Mouse (Mus musculus): ENCODE data around the gene Tenm2. TPM values are rescaled to one million over a fixed set of nuclear protein-coding genes. Genes with fewer than 3 reads are reported as not detected.

Tenm2 gene
- polyA plus RNA-seq, 1 experiment from 2014 or later: 1.8 TPM

DNA sequence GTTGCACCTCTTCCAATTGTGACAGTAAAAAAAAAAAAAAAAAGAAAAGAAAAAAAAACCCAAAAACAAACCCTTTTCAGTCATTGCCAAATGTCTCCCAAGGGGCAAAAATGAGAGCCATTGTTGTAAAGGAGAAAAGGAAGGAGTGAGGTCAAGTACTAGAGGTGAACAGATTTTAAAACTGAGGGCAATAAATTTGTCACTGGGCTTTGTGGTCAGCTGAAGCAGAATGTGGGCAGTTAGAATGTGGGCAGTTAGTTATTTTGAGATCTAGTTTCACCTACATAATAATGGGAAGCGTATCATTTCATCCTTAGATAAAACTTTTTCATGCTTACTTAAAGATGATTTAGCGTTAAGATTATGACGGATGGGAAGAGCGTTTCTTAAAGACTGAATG lies 1016.2 kb downstream of the Tenm2 start:
- Histone ChIP-seq H3K27ac (no peak overlapping the region), H3K4me1 (peaks cover 43% of the 10 kb centered on the region), H3K36me3 (replicated peaks) (no peaks in the 10 kb centered on the region), H3K27me3 (ENCODE audit: poor library complexity, severe bottlenecking) (peaks cover 45% of the 10 kb centered on the region), H3K9me3 (no peaks in the 10 kb centered on the region), H3K4me3 (no peak overlapping the region)
- WGBS: 84% methylated on average over 4 of the region's 4 CpGs
- no peak for DNase-seq (ENCODE audit: extremely low spot score, low spot score)

DNA sequence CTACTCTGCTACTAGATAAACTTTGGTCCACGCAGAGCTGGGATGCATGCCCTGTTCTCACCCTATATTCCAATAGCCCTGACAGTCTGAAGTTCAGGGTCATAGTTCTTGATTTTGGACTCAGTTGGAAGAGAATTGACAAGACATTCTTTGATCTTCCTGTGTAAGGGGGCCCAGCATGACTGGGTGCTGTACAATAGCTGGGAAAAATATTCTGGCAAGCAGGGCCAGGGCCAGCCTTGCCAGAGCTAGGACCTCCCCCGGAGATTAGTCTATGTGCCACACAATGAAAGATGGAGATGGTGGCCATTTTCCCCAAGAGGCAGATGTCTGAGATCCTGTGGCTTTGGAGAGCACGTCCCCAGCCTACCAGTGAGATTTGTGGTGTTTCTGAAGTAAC lies 1021.2 kb downstream of the Tenm2 start:
- H3K27me3 ChIP-seq (ENCODE audit: poor library complexity, severe bottlenecking): peaks cover 5% of the 10 kb centered on the region; the same call in 1 of the 2 replicates
- H3K4me1 ChIP-seq: no peaks in the 10 kb centered on the region; the same call in 1 of the 2 replicates
- H3K9me3 ChIP-seq: no peaks in the 10 kb centered on the region
- no peaks in the 10 kb centered on the region for H3K36me3 ChIP-seq (replicated peaks)
- no peak for DNase-seq (ENCODE audit: extremely low spot score, low spot score)
- WGBS: 89% methylated on average over 3 of the region's 3 CpGs
- no peak overlapping the region for H3K27ac ChIP-seq
- H3K4me3 ChIP-seq: no peak overlapping the region

- Histone ChIP-seq H3K27ac (no peak overlapping the region), H3K4me1 (no peaks in the 10 kb centered on the region), H3K36me3 (replicated peaks) (no peaks in the 10 kb centered on the region), H3K4me3 (no peak overlapping the region), H3K27me3 (ENCODE audit: poor library complexity, severe bottlenecking) (no peaks in the 10 kb centered on the region), H3K9me3 (no peaks in the 10 kb centered on the region)
- DNase-seq (ENCODE audit: extremely low spot score, low spot score): no peak
- 81% methylated on average over 6 of the region's 6 CpGs for WGBS
Observed at GRCm38 (mm10) chr11:36204381-36204780, 1031.4 kb downstream of the Tenm2 start.

- H3K9me3 ChIP-seq: no peaks in the 10 kb centered on the region
- H3K4me3 ChIP-seq: no peak overlapping the region
- no peak overlapping the region for H3K27ac ChIP-seq
- no peaks in the 10 kb centered on the region for H3K4me1 ChIP-seq
- no peaks in the 10 kb centered on the region for H3K36me3 ChIP-seq (replicated peaks)
- H3K27me3 ChIP-seq (ENCODE audit: poor library complexity, severe bottlenecking): no peaks in the 10 kb centered on the region
- 80% methylated on average over 1 of the region's 1 CpGs for WGBS
- no peak for DNase-seq (ENCODE audit: extremely low spot score, low spot score)
Observed at GRCm38 (mm10) chr11:36203896-36204295, 1031.9 kb downstream of the Tenm2 start.

DNA sequence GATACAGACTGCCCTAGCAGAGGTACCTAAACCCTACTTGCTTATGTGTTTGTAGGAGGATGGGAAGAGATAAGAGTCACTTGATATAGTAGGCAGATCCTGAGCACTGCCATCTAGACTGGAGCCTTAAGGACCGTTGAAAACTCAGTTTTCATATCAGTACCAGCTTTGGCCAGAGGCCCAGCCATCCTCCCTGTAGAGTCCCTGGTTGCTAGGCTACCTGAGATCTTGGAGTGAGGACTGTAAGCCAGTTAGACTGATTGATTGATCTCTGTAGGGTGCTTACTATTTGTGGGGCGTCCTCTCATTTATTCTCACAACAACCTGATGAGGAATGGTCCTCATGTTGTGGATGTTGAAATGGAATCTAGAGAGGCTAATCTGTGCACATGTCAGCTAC lies 1041.4 kb downstream of the Tenm2 start:
- H3K9me3 ChIP-seq: 0 out of 2 replicates have a peak, but pooled peaks cover 5% of the 10 kb centered on the region
- no peak for DNase-seq (ENCODE audit: extremely low spot score, low spot score)
- no peak overlapping the region for H3K4me3 ChIP-seq
- no peaks in the 10 kb centered on the region for H3K27me3 ChIP-seq (ENCODE audit: poor library complexity, severe bottlenecking)
- H3K27ac ChIP-seq: no peak overlapping the region
- no peaks in the 10 kb centered on the region for H3K36me3 ChIP-seq (replicated peaks)
- WGBS: 79% methylated on average over 2 of the region's 2 CpGs
- H3K4me1 ChIP-seq: no peaks in the 10 kb centered on the region

- Histone ChIP-seq H3K27ac (no peak overlapping the region), H3K4me1 (peaks cover 7% of the 10 kb centered on the region), H3K9me3 (no peaks in the 10 kb centered on the region; the same call in 1 of the 2 replicates), H3K4me3 (no peak overlapping the region), H3K27me3 (ENCODE audit: poor library complexity, severe bottlenecking) (no peaks in the 10 kb centered on the region), H3K36me3 (replicated peaks) (no peaks in the 10 kb centered on the region)
- peak; percentile 8 for DNase-seq (ENCODE audit: extremely low spot score, low spot score)
- 88% methylated on average over 7 of the region's 7 CpGs for WGBS
Observed at GRCm38 (mm10) chr11:36176106-36176505, 1059.7 kb downstream of the Tenm2 start.

GRCm38 (mm10) chr11:36173076-36173690 lies 1062.6 kb downstream of the Tenm2 start:
- Histone ChIP-seq H3K4me1 (peaks cover 7% of the 10 kb centered on the region), H3K4me3 (no peak overlapping the region), H3K36me3 (replicated peaks) (no peaks in the 10 kb centered on the region), H3K9me3 (no peaks in the 10 kb centered on the region; the same call in 1 of the 2 replicates), H3K27me3 (ENCODE audit: poor library complexity, severe bottlenecking) (no peaks in the 10 kb centered on the region), H3K27ac (no peak overlapping the region)
- WGBS: 86% methylated on average over 11 of the region's 11 CpGs
- DNase-seq (ENCODE audit: extremely low spot score, low spot score): peak; percentile 10

DNA sequence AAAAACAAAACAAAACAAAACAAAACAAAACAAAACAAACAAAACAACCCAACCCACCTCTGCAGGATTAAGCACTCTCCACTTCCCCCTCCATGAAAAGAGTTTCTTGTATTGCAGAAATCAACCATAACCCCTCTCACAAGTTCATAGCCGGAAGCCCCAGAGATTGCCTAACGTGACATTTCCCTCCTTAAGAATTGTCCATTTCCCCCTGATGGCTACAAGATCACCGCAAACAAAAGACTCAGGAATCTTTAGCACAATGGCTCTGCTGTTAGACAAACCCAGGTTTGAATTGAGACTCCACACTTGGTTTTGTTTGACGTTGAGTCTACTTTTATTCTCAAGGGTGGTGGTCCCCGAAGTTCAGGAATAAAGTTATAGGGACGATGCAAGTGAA lies 1063.2 kb downstream of the Tenm2 start:
- H3K4me3 ChIP-seq: no peak overlapping the region
- H3K9me3 ChIP-seq: no peaks in the 10 kb centered on the region; the same call in 1 of the 2 replicates
- H3K27me3 ChIP-seq (ENCODE audit: poor library complexity, severe bottlenecking): no peaks in the 10 kb centered on the region
- peaks cover 7% of the 10 kb centered on the region for H3K4me1 ChIP-seq
- H3K36me3 ChIP-seq (replicated peaks): no peaks in the 10 kb centered on the region
- peak; percentile 9 for DNase-seq (ENCODE audit: extremely low spot score, low spot score)
- 76% methylated on average over 6 of the region's 6 CpGs for WGBS
- no peak overlapping the region for H3K27ac ChIP-seq

GRCm38 (mm10) chr11:36171991-36172390 lies 1063.8 kb downstream of the Tenm2 start:
- H3K9me3 ChIP-seq: no peaks in the 10 kb centered on the region
- DNase-seq (ENCODE audit: extremely low spot score, low spot score): peak; percentile 12

GRCm38 (mm10) chr11:36171221-36171620 lies 1064.5 kb downstream of the Tenm2 start:
- 96% methylated on average over 12 of the region's 12 CpGs for WGBS
- no peaks in the 10 kb centered on the region for H3K9me3 ChIP-seq
- no peaks in the 10 kb centered on the region for H3K27me3 ChIP-seq (ENCODE audit: poor library complexity, severe bottlenecking)
- peak; percentile 10 for DNase-seq (ENCODE audit: extremely low spot score, low spot score)
- peaks cover 7% of the 10 kb centered on the region for H3K4me1 ChIP-seq
- no peak overlapping the region for H3K27ac ChIP-seq
- H3K36me3 ChIP-seq (replicated peaks): no peaks in the 10 kb centered on the region
- H3K4me3 ChIP-seq: no peak overlapping the region

More at GRCm38 (mm10) chr11:36171991-36172390, 1063.8 kb downstream of the Tenm2 start:
- Histone ChIP-seq H3K4me3 (no peak overlapping the region), H3K36me3 (replicated peaks) (no peaks in the 10 kb centered on the region), H3K4me1 (peaks cover 7% of the 10 kb centered on the region), H3K27me3 (ENCODE audit: poor library complexity, severe bottlenecking) (no peaks in the 10 kb centered on the region), H3K27ac (no peak overlapping the region)
- WGBS: 88% methylated on average over 7 of the region's 7 CpGs

- WGBS: 80% methylated on average over 4 of the region's 4 CpGs
- H3K36me3 ChIP-seq (replicated peaks): no peaks in the 10 kb centered on the region
- DNase-seq (ENCODE audit: extremely low spot score, low spot score): peak; percentile 10
- H3K4me1 ChIP-seq: peaks cover 7% of the 10 kb centered on the region
- no peaks in the 10 kb centered on the region for H3K9me3 ChIP-seq
- no peaks in the 10 kb centered on the region for H3K27me3 ChIP-seq (ENCODE audit: poor library complexity, severe bottlenecking)
- H3K27ac ChIP-seq: no peak overlapping the region
- no peak overlapping the region for H3K4me3 ChIP-seq
Observed at GRCm38 (mm10) chr11:36169738-36170137, 1066.0 kb downstream of the Tenm2 start.

DNA sequence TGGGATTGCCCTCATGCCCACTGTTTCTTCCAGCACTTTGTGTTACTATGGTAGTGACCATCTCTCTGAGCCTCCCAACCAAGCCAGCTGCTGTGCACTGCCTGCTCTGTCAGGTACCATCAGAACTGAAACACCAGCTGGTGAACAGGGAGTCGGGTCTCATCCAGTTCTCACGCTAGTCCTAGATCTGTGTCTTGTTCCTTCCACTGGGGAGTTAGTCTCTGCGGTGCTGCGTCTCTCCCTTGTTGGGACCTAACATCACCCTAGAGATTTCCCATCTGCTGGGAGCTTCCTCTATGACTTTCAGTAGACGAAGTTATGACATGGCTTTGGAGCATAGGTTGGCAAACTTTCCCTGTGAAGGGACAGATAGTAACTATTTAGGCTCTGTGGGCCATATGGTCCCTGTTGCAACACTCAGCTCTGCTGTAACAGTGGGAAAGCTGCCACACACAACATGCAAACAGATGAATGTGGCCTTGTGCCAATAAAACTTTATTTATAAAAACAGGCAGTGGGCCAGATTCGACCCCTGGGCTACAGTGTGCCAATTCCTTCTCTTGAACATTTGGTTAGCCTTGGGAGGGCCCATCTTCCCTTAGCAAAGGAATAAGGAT lies 1066.7 kb downstream of the Tenm2 start:
- H3K9me3 ChIP-seq: no peaks in the 10 kb centered on the region
- H3K27me3 ChIP-seq (ENCODE audit: poor library complexity, severe bottlenecking): no peaks in the 10 kb centered on the region
- no peak overlapping the region for H3K4me3 ChIP-seq
- DNase-seq (ENCODE audit: extremely low spot score, low spot score): peak; percentile 6
- 90% methylated on average over 6 of the region's 6 CpGs for WGBS
- no peaks in the 10 kb centered on the region for H3K36me3 ChIP-seq (replicated peaks)
- H3K27ac ChIP-seq: no peak overlapping the region
- H3K4me1 ChIP-seq: peaks cover 7% of the 10 kb centered on the region

DNA sequence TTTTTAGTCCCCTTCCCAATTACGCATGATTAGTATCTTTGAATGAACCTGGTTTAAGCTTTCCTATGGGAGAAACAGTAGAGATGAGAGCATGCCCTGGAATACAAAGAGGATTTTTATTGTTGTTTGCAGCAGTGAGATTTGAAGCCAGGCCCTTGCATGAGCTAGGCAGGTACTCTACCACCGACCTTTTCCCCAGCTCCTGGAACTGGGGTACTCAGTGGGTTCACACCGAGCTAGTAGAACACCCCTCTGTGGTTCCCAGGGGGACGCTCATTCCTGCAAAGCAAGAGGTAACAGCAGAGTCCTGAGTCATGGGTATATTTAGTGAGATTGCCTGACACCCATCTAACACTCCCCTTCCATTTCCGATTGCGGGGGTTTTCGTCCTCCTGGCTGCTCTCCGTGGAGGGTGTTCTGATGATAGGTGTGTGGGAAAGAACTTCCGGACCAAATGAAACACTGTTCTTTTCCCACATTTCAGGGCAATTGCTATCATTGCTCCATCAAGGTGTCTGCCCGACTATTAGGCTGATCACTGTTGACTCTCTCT lies 1067.9 kb downstream of the Tenm2 start:
- Histone ChIP-seq H3K27me3 (ENCODE audit: poor library complexity, severe bottlenecking) (no peaks in the 10 kb centered on the region), H3K36me3 (replicated peaks) (no peaks in the 10 kb centered on the region), H3K4me3 (no peak overlapping the region), H3K9me3 (no peaks in the 10 kb centered on the region), H3K4me1 (peaks cover 6% of the 10 kb centered on the region), H3K27ac (no peak overlapping the region)
- DNase-seq (ENCODE audit: extremely low spot score, low spot score): no peak
- WGBS: 88% methylated on average over 10 of the region's 10 CpGs

Measured in forebrain, embryonic 10.5 days (tissue).